Mouse (Mus musculus) liver, embryonic 11.5 days (tissue): ENCODE results near the gene Slc6a6. TPM values are rescaled to one million over a fixed set of nuclear protein-coding genes. Genes with fewer than 3 reads are reported as not detected.

Experiments used
- ATAC-seq: fragments of 200-750 bp; cut with Nextera tagmentation; replicated peaks from 2 replicates; pipeline ENCODE4 v1.8.0; 2017; ENCODE audit warnings: moderate number of reproducible peaks, mild to moderate bottlenecking, moderate TSS enrichment, moderate library complexity; ENCODE audit not compliant: low FRiP score
- DNase-seq: peaks from one replicate; pipeline ENCODE4 v3.0.0-alpha.2; 2017; ENCODE audit warnings: low spot score
- H3K27ac ChIP-seq: fragments of 300-500 bp; sonication (generic); 2 replicates; pipeline ENCODE4 v1.5.1; 2014; ENCODE audit warnings: mild to moderate bottlenecking, low read depth, low read length, control low read depth
- H3K27me3 ChIP-seq: fragments of 300-500 bp; sonication (generic); replicated peaks from 2 replicates; pipeline ENCODE4 v1.6.1; 2014; ENCODE audit warnings: low read length, mixed read lengths; ENCODE audit not compliant: control insufficient read depth, insufficient read depth
- H3K36me3 ChIP-seq: fragments of 300-500 bp; sonication (generic); 2 replicates; pipeline ENCODE4 v1.6.1; 2014; ENCODE audit warnings: mild to moderate bottlenecking, low read length, moderate library complexity, mixed read lengths; ENCODE audit not compliant: control insufficient read depth, insufficient read depth
- H3K4me1 ChIP-seq: fragments of 300-500 bp; sonication (generic); replicated peaks from 2 replicates; pipeline ENCODE4 v1.6.1; 2014; ENCODE audit warnings: low read length, mixed read lengths; ENCODE audit not compliant: control insufficient read depth, insufficient read depth
- H3K4me2 ChIP-seq: fragments of 300-500 bp; sonication (generic); 2 replicates; pipeline ENCODE4 v1.6.1; 2014; ENCODE audit warnings: mild to moderate bottlenecking, control low read depth, moderate library complexity
- H3K4me3 ChIP-seq: fragments of 300-500 bp; sonication (generic); 2 replicates; pipeline ENCODE4 v1.5.1; 2014; ENCODE audit warnings: low read depth, low read length, control low read depth
- H3K9ac ChIP-seq: fragments of 300-500 bp; sonication (generic); 2 replicates; pipeline ENCODE4 v1.6.1; 2014; ENCODE audit warnings: low read depth, low read length, control low read depth
- H3K9me3 ChIP-seq: fragments of 300-500 bp; sonication (generic); 2 replicates; pipeline ENCODE4 v1.6.1; 2016; ENCODE audit warnings: low read length, inconsistent platforms, mixed read lengths; ENCODE audit not compliant: control insufficient read depth
- WGBS: fragments of 180-500 bp; shearing (Covaris S2); extraction: QIAGEN DNeasy Blood & Tissue Kit; methylation state at CpG from one replicate; pipeline ENCODE4 v1.1.7; 2014; 5-methylcytosine and 5-hydroxymethylcytosine counted together
- polyA plus RNA-seq: library from polyadenylated mRNA; unstranded; fragments of >200 nt; fragmentation: Nextera tagmentation; extraction: Ambion mirVana; gene quantifications from 2 replicates; pipeline ENCODE4 v1.2.1, GENCODE M21; 2014

Slc6a6 gene
- polyA plus RNA-seq, 1 experiment from 2014 or later: 33.2 TPM

DNA sequence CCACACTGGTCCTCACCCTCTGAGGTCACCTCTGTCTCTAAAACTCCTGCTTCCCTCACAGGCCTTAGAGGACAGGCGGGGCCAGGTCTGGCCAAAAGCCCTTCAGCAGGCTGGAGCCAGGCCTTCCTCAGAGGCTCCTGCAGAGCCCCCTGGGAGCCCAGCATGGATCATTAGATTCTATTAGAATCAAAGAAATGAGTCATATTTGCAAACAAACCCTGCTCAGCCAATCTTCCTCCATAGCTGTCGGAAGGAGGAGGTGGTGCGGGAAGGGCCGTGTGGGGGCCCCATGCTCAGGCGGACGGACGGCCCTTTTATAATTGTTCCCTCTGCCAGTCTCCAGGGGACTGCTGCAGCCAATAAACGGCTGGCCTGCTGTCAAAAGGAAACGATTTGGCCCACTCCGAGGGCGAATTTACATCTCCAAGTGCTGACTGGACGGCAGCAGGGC lies 45.8 kb downstream of the Slc6a6 start:
- 71% methylated on average over 12 of the region's 12 CpGs for WGBS
- Histone ChIP-seq H3K4me1 (no peaks in the 10 kb centered on the region), H3K27me3 (no peaks in the 10 kb centered on the region), H3K9ac (no peak overlapping the region), H3K36me3 (peaks cover 14% of the 10 kb centered on the region; the same call in 1 of the 2 replicates), H3K9me3 (no peaks in the 10 kb centered on the region), H3K4me2 (no peak overlapping the region), H3K27ac (no peak overlapping the region), H3K4me3 (no peak overlapping the region)
- no peak for ATAC-seq
- no peak for DNase-seq

DNA sequence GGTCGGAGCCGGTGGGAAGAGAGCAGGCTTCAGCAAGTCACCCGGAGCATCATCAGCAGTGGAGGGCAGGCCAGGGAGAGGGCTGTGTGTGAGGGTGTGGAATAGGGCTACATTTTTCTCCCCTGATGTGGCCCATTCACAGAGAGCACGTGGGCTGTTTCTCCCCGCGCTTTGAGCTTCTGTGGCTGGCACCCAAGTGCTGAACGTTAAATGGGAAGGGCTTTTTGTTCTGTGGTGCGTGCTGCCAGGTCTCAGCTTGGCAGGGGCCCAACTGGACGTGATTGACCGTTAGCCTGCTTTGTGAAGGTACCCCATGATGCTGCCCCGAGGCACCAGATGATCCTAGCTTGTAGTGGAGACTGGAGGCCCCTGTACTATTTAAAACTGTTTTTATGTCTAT lies 48.3 kb downstream of the Slc6a6 start:
- Histone ChIP-seq H3K27ac (no peak overlapping the region), H3K4me1 (no peaks in the 10 kb centered on the region), H3K4me2 (no peak overlapping the region), H3K27me3 (no peaks in the 10 kb centered on the region), H3K4me3 (no peak overlapping the region), H3K36me3 (peaks cover 20% of the 10 kb centered on the region; the same call in 1 of the 2 replicates), H3K9me3 (no peaks in the 10 kb centered on the region), H3K9ac (no peak overlapping the region)
- DNase-seq (no peak), ATAC-seq (no peak)
- 97% methylated on average over 11 of the region's 11 CpGs for WGBS

DNA sequence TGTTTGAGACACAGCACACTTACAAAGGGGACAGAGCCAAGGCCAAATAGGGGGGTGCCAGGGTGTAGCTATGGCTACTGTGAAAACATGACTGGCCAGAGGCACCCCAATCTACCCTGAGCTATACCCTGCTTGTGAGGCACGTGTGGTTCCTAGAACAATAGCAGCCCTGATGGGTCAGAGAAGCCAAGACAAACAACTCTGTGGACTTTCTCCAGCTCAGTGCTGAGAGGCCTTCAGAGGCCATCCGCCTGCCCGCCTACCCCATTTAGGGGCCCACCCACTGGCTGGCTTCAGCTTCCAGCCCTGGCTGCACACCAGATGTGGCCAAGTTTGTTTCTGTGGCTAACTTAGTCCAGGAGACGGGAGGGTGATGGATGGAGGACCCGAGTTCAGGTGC lies 52.6 kb downstream of the Slc6a6 start:
- WGBS: 71% methylated on average over 5 of the region's 5 CpGs
- H3K36me3 ChIP-seq: peaks cover 25% of the 10 kb centered on the region; the same call in 1 of the 2 replicates
- H3K4me3 ChIP-seq: no peak overlapping the region
- no peak for DNase-seq
- no peak overlapping the region for H3K4me2 ChIP-seq
- no peak overlapping the region for H3K9ac ChIP-seq
- ATAC-seq: no peak
- no peaks in the 10 kb centered on the region for H3K27me3 ChIP-seq
- H3K27ac ChIP-seq: no peak overlapping the region
- H3K9me3 ChIP-seq: no peaks in the 10 kb centered on the region
- no peaks in the 10 kb centered on the region for H3K4me1 ChIP-seq

DNA sequence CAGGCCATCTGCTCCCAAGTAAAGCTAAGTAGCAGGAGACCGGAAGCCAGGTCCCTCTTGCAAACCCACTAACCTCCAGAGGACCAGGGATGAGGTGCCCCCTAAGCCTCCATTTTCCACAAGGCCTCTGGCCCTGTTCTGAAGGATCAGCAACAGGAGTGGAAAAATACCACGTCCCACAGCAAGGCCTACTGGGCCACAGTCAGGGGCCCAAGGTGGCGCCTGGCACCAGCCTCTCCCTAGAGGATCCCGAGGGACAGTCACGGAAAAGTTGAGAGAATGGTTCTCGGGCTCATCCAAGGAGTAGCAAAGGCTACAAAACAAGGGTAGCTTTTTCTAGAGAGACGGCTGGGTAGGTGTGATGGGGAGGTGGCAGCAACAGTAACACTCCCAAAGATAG lies 53.6 kb downstream of the Slc6a6 start:
- no peak for ATAC-seq

DNA sequence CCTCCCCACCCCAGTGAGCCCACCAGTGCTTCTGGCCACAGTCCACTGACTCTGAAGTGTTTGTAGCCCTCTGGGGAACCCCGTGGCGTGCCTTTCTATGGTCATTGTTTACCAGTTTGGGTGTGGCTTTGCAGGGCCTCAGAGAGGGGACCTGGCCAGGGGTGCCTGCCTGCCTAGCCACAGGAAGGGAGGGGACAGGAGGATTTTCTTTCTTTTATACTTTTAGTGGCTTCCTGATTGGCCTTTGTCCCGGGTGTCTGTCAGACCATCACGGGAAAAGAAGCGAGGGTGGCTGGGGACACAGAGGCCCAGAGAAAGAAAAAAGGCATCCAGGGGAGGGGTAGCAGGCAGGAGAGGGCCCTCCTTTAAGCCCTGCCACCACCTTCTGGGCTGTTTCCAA lies 54.2 kb downstream of the Slc6a6 start:
- H3K27ac ChIP-seq: no peak overlapping the region
- DNase-seq (no peak), ATAC-seq (no peak)
- no peaks in the 10 kb centered on the region for H3K4me1 ChIP-seq
- H3K27me3 ChIP-seq: no peaks in the 10 kb centered on the region
- no peak overlapping the region for H3K4me3 ChIP-seq
- no peak overlapping the region for H3K4me2 ChIP-seq
- 61% methylated on average over 5 of the region's 5 CpGs for WGBS
- H3K36me3 ChIP-seq: peaks cover 21% of the 10 kb centered on the region; the same call in 1 of the 2 replicates
- no peak overlapping the region for H3K9ac ChIP-seq
- H3K9me3 ChIP-seq: no peaks in the 10 kb centered on the region

More for the DNA sequence above, 53.6 kb downstream of the Slc6a6 start:
- 90% methylated on average over 7 of the region's 7 CpGs for WGBS
- DNase-seq: no peak
- H3K4me1 ChIP-seq: no peaks in the 10 kb centered on the region
- H3K27ac ChIP-seq: no peak overlapping the region
- H3K4me2 ChIP-seq: no peak overlapping the region
- H3K9ac ChIP-seq: no peak overlapping the region
- no peaks in the 10 kb centered on the region for H3K27me3 ChIP-seq
- peaks cover 18% of the 10 kb centered on the region; the same call in 1 of the 2 replicates for H3K36me3 ChIP-seq
- no peak overlapping the region for H3K4me3 ChIP-seq
- no peaks in the 10 kb centered on the region for H3K9me3 ChIP-seq

DNA sequence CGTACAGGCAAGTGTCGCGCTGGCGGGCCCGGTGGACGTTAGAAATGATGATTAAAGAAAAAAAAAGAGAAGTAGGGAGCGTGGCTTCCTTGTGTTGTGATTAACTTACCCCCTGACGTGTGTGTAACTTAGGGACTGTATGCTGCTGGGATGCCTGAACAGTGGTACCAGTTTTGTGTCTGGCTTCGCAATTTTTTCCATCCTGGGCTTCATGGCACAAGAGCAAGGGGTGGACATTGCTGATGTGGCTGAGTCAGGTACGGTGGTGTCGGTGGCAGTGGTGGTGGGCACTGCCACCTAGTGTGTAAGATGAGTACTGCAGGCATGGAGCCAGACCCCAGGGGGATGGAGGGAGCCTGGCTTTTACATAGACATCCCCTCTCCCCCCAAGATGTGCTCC lies 57.2 kb downstream of the Slc6a6 start:
- peak; percentile 53 for DNase-seq
- 72% methylated on average over 11 of the region's 11 CpGs for WGBS
- ATAC-seq: no peak

DNA sequence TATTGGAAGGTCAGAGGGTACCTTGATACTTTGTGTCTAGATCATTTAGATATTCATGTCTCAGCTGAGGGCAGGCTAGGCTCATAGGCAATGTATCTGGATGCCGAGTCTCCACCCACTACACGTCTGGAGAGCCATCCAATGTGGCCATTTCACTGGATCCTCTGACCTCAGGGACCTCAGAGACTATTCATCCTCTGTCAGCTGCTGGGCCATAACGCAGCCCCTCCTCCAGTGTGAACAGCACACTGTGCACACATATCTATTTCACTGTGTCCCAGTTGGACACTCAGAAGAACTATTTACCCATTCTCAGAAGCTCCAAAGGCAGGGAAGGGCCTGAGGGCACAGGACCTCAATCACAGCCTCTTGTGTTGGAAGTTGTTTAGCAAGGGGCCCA lies 58.6 kb downstream of the Slc6a6 start:
- H3K4me1 ChIP-seq: no peaks in the 10 kb centered on the region
- no peak for ATAC-seq
- no peak for DNase-seq
- H3K4me2 ChIP-seq: no peak overlapping the region
- WGBS: 76% methylated on average over 3 of the region's 3 CpGs
- no peak overlapping the region for H3K9ac ChIP-seq
- no peak overlapping the region for H3K4me3 ChIP-seq
- H3K9me3 ChIP-seq: no peaks in the 10 kb centered on the region
- H3K27ac ChIP-seq: no peak overlapping the region
- peaks cover 9% of the 10 kb centered on the region for H3K36me3 ChIP-seq
- no peaks in the 10 kb centered on the region for H3K27me3 ChIP-seq

More for the DNA sequence above, 57.2 kb downstream of the Slc6a6 start:
- H3K4me3 ChIP-seq: no peak overlapping the region
- H3K9me3 ChIP-seq: no peaks in the 10 kb centered on the region
- no peaks in the 10 kb centered on the region for H3K4me1 ChIP-seq
- no peak overlapping the region for H3K9ac ChIP-seq
- H3K4me2 ChIP-seq: no peak overlapping the region
- no peaks in the 10 kb centered on the region for H3K27me3 ChIP-seq
- H3K36me3 ChIP-seq: peaks cover 14% of the 10 kb centered on the region
- no peak overlapping the region for H3K27ac ChIP-seq

DNA sequence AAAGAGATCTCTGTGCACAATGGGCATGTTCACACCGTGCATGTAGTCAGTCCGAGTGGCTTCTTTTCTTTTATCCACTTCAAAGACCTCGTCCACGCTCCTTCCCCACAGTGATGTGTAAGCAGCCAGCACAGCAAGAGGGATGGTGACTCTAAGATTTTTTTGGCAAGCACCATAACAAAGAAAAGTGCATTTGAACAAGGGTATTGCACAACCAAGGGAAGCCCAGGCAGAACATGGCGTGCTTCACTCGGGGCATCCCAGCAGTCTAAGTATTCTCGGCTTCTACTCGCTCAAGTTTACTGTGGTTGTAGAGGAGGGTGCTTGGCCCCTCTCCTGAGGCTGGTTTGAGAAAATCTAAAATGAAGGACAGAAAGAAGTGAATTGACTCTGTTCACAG lies 59.1 kb downstream of the Slc6a6 start:
- ATAC-seq: no peak
- H3K27ac ChIP-seq: no peak overlapping the region
- peaks cover 6% of the 10 kb centered on the region for H3K36me3 ChIP-seq
- no peak overlapping the region for H3K4me3 ChIP-seq
- WGBS: 86% methylated on average over 8 of the region's 8 CpGs
- no peak for DNase-seq
- no peaks in the 10 kb centered on the region for H3K27me3 ChIP-seq
- H3K4me1 ChIP-seq: no peaks in the 10 kb centered on the region
- H3K9ac ChIP-seq: no peak overlapping the region
- H3K9me3 ChIP-seq: no peaks in the 10 kb centered on the region
- no peak overlapping the region for H3K4me2 ChIP-seq

DNA sequence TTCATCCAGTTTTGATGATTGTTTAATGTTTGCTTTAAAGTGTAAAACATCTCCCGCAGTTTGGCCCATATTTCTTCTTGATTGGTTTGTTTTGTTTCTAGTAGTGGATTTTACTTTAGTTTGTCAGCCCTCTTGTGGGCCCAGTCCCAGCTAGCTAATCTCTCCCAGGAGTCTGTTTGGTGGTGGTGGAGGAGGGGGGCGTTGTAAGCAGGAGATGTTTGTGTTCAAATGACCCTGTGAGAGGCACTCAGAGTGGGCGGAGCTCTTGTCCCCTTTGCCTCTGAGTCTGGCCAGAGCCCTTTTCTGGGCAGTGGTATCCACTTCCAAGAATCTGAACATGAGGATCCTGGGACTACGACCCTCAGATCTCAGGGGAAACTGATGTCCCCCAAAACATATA lies 60.0 kb downstream of the Slc6a6 start:
- peaks cover 9% of the 10 kb centered on the region for H3K36me3 ChIP-seq
- no peak overlapping the region for H3K27ac ChIP-seq
- no peak for DNase-seq

More for the DNA sequence above, 60.0 kb downstream of the Slc6a6 start:
- Histone ChIP-seq H3K4me2 (no peak overlapping the region), H3K9me3 (no peaks in the 10 kb centered on the region), H3K4me3 (no peak overlapping the region), H3K27me3 (no peaks in the 10 kb centered on the region), H3K9ac (no peak overlapping the region), H3K4me1 (no peaks in the 10 kb centered on the region)
- ATAC-seq: no peak
- WGBS: 52% methylated on average over 4 of the region's 4 CpGs
